Mouse (Mus musculus) macrophage (primary cell): ENCODE measurements around the gene Adam10. TPM values are rescaled to one million over a fixed set of nuclear protein-coding genes. Genes with fewer than 3 reads are reported as not detected.

ENCODE experiments used
- H3K27ac ChIP-seq: fragments of 350-480 bp; formaldehyde crosslinking; 2 replicates; pipeline ENCODE4 v1.9.0; 2021
- H3K36me3 ChIP-seq: fragments of 350-480 bp; formaldehyde crosslinking; 2 replicates; pipeline ENCODE4 v1.9.0; 2021; ENCODE audit errors: inconsistent target
- H3K4me3 ChIP-seq: fragments of 350-480 bp; formaldehyde crosslinking; 2 replicates; pipeline ENCODE4 v1.9.0; 2021; ENCODE audit errors: inconsistent target
- H3K79me2 ChIP-seq: fragments of 350-480 bp; formaldehyde crosslinking; 2 replicates; pipeline ENCODE4 v1.9.0; 2021; ENCODE audit errors: inconsistent target
- WGBS: methylation state at CpG from one replicate; pipeline ENCODE4 v1.1.7; 2026; ENCODE audit warnings: inconsistent platforms; ENCODE audit not compliant: missing documents; 5-methylcytosine and 5-hydroxymethylcytosine counted together
- polyA plus RNA-seq: library from polyadenylated mRNA; stranded (reverse); fragments of 250-400 nt; gene quantifications from 3 replicates; pipeline ENCODE4 v1.2.4, GENCODE M21; 2018; ENCODE audit warnings: inconsistent platforms
- total RNA-seq, 78 experiments: library from RNA; depleted of rRNA; stranded (reverse); fragments of 250-400 nt; gene quantifications; 1 replicate in 9 of 78; 2 replicates in 24 of 78; 3 replicates in 43 of 78; 4 replicates in 2 of 78; pipeline ENCODE4 v1.2.4; 2018; ENCODE audit warnings: inconsistent platforms in 56 of 78

The Adam10 gene
- 10 to 100 TPM; 10.4 to 57.2 (median 44.2) TPM for total RNA-seq (2018; cell fraction: chromatin; rRNA removed)
- 100 to 1,000 TPM in 1 of 26 experiments, 10 to 100 TPM in 25; 46.5 to 110 (median 72.3) TPM for total RNA-seq (2018; cell fraction: cytosol; rRNA removed)
- total RNA-seq (2018; cell fraction: nucleus; rRNA removed) = 100 to 1,000 TPM in 6 of 26 experiments, 10 to 100 TPM in 20; 29.5 to 135 (median 77.4) TPM
- polyA plus RNA-seq = 68.2 to 97.6 TPM (median 76.3 TPM) in 3 replicates

GRCm38 (mm10) chr9:70678682-70679131, at the start of gene Adam10:
Gene Adam10, plus strand, starts transcription at chr9:70678997.
- H3K36me3 ChIP-seq = no peaks in the 10 kb centered on the region
- peak within 1 kb of the TSS; percentile 40 for H3K27ac ChIP-seq
- 1% methylated on average over 37 of the region's 48 CpGs for WGBS
- peak within 1 kb of the TSS; percentile 74 for H3K4me3 ChIP-seq
- peaks cover 42% of the 10 kb centered on the region for H3K79me2 ChIP-seq

DNA sequence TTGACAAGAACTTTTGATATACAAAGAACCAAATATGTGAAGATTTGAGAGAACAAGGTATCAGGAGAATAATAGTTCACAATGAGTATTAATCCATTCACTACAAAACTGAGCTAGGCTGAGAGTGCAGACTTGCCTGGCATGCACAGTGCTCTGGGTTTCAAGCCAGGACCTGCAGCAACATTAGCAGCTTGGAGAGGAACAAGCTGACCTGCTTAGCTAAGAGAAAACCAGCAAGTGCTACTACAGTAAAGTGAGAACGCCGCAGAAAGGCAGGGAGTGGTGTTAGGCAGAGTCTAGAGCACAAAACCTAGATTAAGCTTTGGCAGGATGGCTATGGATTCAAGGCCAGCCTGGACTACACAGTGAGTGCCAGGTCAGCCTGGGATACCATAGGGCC, 49.1 kb upstream of the Adam10 start:
- Histone ChIP-seq H3K36me3 (peaks cover 49% of the 10 kb centered on the region), H3K27ac (no peak overlapping the region), H3K79me2 (peaks cover 36% of the 10 kb centered on the region), H3K4me3 (no peak overlapping the region)
- WGBS = 100% methylated on average over 2 of the region's 2 CpGs

GRCm38 (mm10) chr9:70631665-70632064, 47.1 kb upstream of the Adam10 start:
- Histone ChIP-seq H3K36me3 (peaks cover 43% of the 10 kb centered on the region), H3K27ac (no peak overlapping the region), H3K79me2 (peaks cover 52% of the 10 kb centered on the region), H3K4me3 (no peak overlapping the region)
- WGBS = 69% methylated on average over 5 of the region's 5 CpGs

- Histone ChIP-seq H3K27ac (no peak overlapping the region), H3K79me2 (peaks cover 82% of the 10 kb centered on the region), H3K36me3 (peaks cover 8% of the 10 kb centered on the region; the same call in 1 of the 2 replicates), H3K4me3 (no peak overlapping the region)
- 90% methylated on average over 2 of the region's 2 CpGs for WGBS
Measured at GRCm38 (mm10) chr9:70636748-70637147, 42.0 kb upstream of the Adam10 start.

GRCm38 (mm10) chr9:70650260-70650659, 28.5 kb upstream of the Adam10 start:
- peaks cover 99% of the 10 kb centered on the region for H3K79me2 ChIP-seq
- no peaks in the 10 kb centered on the region for H3K36me3 ChIP-seq
- peak overlapping the region; percentile 60 for H3K27ac ChIP-seq
- 36% methylated on average over 2 of the region's 2 CpGs for WGBS
- no peak overlapping the region for H3K4me3 ChIP-seq

DNA sequence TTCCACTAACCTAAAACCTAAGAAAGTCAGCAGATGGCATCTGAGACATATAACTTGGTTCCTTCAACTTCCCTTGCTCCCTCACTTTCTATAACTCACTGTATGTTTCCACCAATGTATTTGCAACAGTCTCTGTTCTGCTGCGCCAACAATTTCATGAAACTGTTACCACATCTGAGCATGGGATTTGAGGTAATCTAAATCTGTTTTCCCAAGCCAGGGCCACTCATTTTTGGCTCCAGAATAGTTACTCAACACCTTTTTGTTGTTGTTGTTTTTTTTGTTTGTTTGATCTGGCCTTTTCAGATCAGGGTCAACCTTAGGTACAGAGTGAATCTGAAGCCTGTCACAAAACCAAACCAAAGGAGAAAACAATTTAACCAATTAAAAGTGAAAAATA, 27.8 kb upstream of the Adam10 start:
- 75% methylated on average over 1 of the region's 1 CpGs for WGBS
- H3K79me2 ChIP-seq = peaks cover 99% of the 10 kb centered on the region

DNA sequence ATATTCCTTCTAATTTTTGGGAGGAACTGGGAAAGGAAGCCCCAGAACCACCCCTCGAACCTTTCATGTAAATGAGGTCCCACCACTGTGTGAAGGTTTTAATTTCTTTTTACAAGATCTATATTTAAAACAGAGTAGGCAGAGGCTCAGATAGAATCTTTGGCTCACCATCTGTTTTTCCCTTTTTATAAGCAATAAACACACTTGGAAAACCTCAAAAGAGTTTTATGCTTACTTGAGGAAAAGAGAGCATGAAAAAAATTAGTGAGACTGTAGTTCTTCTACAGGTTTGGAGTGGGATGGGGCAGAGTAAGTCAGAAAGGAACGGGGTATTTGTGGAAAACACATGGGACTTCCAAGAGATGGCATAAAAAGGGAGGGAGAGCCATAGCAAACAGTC, 26.6 kb upstream of the Adam10 start:
- whole genome bisulfite sequencing = 75% methylated on average over 2 of the region's 2 CpGs
- Histone ChIP-seq H3K36me3 (no peaks in the 10 kb centered on the region), H3K27ac (no peak overlapping the region)

More for the DNA sequence above, 27.8 kb upstream of the Adam10 start:
- H3K4me3 ChIP-seq = no peak overlapping the region
- H3K27ac ChIP-seq = peak overlapping the region; percentile 60
- H3K36me3 ChIP-seq = no peaks in the 10 kb centered on the region

GRCm38 (mm10) chr9:70653875-70654274, 24.9 kb upstream of the Adam10 start:
- H3K36me3 ChIP-seq = no peaks in the 10 kb centered on the region
- WGBS = 81% methylated on average over 2 of the region's 2 CpGs
- H3K4me3 ChIP-seq = peak overlapping the region; percentile 82
- no peak overlapping the region for H3K27ac ChIP-seq
- H3K79me2 ChIP-seq = peaks cover 75% of the 10 kb centered on the region

More for the DNA sequence above, 26.6 kb upstream of the Adam10 start:
- Histone ChIP-seq H3K79me2 (peaks cover 92% of the 10 kb centered on the region), H3K4me3 (no peak overlapping the region)

DNA sequence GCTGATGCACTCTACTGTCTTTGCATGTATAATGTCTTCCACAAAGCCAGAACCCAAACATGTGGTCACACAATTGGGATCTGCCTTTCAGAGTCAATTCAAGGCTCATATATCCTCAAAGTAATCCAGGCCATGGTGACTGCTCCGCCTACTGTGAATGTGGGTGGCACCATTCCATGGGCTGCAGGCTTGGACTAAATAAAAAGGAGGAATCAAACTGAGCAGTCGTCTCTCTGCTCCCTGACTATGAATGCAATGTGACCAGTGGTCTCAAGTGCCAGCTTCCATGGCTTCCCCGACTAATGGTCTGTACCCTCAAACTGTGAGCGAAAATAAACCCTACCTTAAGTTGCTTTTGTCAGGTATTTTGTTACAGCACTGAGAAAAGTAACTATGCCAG, 24.3 kb upstream of the Adam10 start:
- 93% methylated on average over 4 of the region's 4 CpGs for WGBS
- Histone ChIP-seq H3K4me3 (peak overlapping the region; percentile 82), H3K36me3 (no peaks in the 10 kb centered on the region), H3K27ac (peak overlapping the region; percentile 94), H3K79me2 (peaks cover 69% of the 10 kb centered on the region)

DNA sequence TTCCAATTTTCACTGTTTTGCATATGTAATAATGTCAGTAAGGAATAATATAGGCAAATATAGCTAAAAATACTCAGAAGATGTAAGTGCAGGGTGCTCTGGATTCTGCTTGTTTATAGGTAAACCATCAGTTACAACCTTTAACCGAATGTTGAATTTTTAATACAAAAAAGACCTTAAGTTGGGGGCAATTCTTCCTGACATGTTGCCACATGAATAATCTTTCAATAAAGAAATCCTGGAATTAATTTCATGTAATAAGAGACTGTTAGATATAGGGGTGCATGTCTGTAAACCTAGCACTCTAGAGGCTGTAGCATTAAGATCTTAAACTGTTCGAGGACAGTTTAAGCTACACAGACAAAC, 23.1 kb upstream of the Adam10 start:
- Histone ChIP-seq H3K36me3 (no peaks in the 10 kb centered on the region), H3K79me2 (peaks cover 57% of the 10 kb centered on the region), H3K4me3 (peak overlapping the region; percentile 82), H3K27ac (peak overlapping the region; percentile 94)
- WGBS = 45% methylated on average over 2 of the region's 2 CpGs

- WGBS = under 1% methylated on average over 57 of the region's 72 CpGs
- Histone ChIP-seq H3K27ac (peak within 1 kb of the TSS; percentile 94), H3K79me2 (peaks cover 51% of the 10 kb centered on the region), H3K36me3 (no peaks in the 10 kb centered on the region), H3K4me3 (peak within 1 kb of the TSS; percentile 82)
Measured at GRCm38 (mm10) chr9:70656130-70657007, 22.4 kb upstream of the Adam10 start, which contains the start of gene Gm10642. Gene Gm10642, plus strand, starts transcription at chr9:70656251.

- peaks cover 42% of the 10 kb centered on the region for H3K79me2 ChIP-seq
- WGBS = 1% methylated on average over 67 of the region's 67 CpGs
- H3K4me3 ChIP-seq = peak within 1 kb of the TSS; percentile 82
- peak within 1 kb of the TSS; percentile 94 for H3K27ac ChIP-seq
- H3K36me3 ChIP-seq = no peaks in the 10 kb centered on the region
Measured at GRCm38 (mm10) chr9:70657013-70657967, 21.5 kb upstream of the Adam10 start, which contains the start of gene Mindy2. Gene Mindy2, minus strand, starts transcription at chr9:70657174.

DNA sequence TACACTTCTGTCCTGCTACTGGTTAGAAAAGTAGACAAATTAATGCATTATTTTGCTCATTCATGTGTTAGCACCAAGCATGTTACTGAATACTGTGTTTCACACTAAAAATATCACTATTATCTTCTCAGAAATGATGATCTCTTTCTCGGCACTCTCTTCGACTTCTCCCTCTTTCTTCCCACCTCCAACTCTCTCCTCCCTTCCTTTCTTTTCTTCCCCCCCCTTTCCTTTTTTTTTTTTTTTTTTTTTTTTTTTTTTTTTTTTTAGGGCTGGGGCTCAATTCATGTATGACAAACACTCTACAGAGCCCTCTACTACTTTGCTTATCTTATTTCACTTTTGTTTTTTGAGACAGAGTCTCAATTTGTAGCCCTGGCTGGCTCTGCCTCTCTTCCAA, 20.5 kb upstream of the Adam10 start:
- 82% methylated on average over 2 of the region's 2 CpGs for WGBS

DNA sequence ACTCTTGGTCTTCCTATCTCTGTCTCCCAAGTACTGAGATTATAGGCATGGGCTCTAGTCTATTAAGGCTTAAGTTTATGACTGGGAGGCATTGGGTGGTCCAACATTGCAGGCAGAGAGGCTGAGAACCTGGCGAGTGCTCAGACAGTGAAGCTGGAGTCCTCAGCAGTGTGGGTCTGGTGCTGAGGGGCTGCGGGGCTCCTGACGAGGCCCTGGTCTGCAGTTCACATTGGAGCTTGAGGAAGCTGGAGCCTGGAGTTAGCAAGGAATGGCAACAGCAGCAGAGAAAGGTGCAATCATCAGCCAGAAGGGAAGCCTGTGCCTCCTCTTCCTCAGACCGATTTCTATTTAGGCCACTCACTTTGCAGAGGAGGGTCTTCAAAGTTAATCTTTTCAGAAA, 13.9 kb upstream of the Adam10 start:
- Histone ChIP-seq H3K36me3 (no peaks in the 10 kb centered on the region), H3K4me3 (no peak overlapping the region), H3K79me2 (no peaks in the 10 kb centered on the region), H3K27ac (no peak overlapping the region)
- WGBS = 92% methylated on average over 4 of the region's 4 CpGs

More for the DNA sequence above, 20.5 kb upstream of the Adam10 start:
- H3K79me2 ChIP-seq = peaks cover 32% of the 10 kb centered on the region
- no peaks in the 10 kb centered on the region for H3K36me3 ChIP-seq
- no peak overlapping the region for H3K27ac ChIP-seq
- no peak overlapping the region for H3K4me3 ChIP-seq
